Mouse (Mus musculus): ENCODE measurements around the gene Sox5.
A peak's percentile ranks its signal among the peaks of the same experiment; 100 is the strongest.

Sox5 gene

DNA sequence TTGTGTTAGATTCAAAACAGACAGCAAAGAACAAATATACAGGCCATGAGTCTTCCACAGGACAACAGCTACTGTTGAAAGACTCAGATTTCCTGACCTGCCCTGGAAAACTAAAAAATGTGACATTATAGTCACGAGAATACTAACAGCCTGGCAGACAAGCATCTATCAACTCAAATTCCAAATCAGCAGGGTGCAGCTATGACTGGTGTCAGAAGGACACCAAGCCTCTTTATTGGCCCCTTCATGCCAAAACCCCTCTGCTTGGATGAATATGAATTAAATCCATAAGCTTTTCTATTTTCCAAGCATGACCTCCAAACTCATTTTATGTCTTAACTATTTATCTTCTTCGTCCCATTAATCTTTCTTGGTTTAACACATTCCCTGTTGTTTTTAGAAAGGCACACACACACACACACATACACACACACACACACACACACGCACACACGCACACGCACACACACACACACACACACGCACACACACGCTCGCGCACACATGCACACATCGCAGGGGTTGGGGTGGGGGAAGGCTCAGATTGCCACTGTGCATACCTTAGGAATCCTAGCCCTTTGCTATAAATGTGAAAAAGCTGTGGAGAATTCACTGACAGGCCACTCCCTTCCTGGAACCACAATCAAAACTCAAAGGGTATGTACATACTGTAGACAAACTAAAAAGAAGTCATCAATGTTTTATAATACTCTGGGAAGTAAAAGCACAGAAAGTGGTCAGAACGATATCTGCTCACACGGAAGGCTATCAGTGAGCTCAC lies 612.9 kb downstream of the Sox5 start:
- DNase-seq, result no peak

DNA sequence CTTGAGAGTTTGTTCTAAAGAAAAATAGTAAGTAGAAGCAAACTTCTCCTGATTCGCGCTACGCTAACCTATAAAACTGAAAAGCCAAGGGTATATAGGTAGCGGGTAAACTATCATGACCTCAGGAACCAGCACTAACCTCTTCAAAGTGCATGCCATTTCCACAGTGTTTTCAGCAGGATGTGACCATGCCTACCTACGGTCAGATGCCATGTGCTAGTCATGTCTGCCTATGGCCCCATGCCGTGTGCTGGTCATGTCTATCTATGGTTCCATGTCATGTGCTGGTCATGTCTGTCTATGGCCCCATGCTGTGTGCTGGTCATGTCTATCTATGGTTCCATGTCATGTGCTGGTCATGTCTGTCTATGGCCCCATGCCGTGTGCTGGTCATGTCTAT lies 614.7 kb downstream of the Sox5 start:
- DNase-seq, result no peak

DNA sequence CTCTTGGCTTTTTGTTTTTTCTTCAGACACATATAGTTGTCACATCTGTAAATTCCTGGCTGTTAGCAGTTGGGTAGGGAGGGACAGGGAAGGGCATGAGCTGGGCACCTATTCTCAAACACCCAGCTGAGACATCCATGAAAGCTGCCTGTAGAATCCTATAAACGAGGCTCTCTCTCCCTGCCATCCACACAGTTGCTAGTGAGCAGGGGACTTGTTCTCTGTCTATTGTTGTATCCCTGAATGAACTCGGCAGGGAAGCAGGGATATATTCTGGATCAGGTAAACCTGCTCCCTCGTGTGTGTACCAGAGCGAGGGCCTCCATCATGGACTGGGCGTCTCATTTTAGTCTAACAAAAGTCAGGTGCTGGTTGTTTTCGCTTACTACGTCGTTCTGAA lies 615.1 kb downstream of the Sox5 start:
- DNase-seq, result no peak

DNA sequence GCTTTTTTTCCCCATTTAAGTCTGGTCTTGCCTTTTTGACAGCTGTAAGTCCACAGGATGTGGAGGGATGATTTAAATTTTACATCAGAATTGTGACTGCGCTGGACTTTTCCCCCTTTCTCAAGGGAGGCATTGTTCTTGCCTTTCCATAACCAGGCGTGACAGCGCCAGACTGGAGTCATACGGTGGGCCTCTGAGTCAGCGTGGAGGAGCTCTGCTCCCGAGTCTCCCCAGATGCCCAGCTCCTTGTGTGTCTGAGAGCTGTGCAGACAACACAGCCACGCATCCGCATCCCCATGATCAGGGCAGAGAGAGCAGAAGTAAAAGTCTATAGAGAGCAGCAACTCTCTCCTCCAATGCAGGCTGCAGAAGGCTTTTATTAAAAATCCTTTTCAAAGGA lies 615.7 kb downstream of the Sox5 start:
- peak; percentile 19 to 46 for DNase-seq

DNA sequence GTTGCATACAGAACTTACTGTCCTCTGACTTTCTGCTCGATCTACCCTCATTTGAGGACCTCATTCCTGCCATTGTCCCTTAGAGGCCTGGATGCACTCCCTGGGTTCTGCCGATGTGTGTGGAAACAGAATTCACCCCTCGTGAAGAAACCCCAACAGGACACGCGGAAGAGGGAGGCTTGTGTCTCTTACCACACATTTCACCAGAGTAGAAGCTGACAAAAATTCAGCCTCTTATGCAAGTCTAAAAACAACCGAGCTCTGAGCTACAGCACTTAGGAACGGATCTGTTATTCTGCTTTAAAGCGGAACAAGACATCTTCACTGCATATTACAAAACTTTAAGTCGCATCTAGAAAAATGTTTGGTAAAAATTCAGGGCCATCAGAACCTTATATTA lies 618.3 kb downstream of the Sox5 start:
- no peak for DNase-seq

DNA sequence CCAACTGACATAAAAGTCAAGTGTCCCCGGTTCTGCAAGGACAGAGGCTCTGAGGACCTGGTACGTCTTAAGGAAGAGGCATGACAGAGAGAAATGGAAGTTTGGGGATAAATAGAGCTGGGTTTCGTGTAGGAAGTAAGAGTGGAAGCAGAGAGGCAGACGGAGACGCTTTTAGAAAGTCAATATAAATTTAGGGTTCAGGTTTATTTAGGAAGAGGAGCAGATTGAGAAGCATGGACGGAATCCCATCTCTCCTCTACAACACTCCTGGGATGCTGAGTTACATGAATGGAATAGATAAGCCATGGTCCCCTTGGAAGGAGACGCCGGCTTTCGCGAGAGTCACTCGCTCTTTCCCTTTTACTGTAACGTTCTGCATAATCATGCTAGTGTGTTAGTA lies 623.1 kb downstream of the Sox5 start:
- no peak for DNase-seq

DNA sequence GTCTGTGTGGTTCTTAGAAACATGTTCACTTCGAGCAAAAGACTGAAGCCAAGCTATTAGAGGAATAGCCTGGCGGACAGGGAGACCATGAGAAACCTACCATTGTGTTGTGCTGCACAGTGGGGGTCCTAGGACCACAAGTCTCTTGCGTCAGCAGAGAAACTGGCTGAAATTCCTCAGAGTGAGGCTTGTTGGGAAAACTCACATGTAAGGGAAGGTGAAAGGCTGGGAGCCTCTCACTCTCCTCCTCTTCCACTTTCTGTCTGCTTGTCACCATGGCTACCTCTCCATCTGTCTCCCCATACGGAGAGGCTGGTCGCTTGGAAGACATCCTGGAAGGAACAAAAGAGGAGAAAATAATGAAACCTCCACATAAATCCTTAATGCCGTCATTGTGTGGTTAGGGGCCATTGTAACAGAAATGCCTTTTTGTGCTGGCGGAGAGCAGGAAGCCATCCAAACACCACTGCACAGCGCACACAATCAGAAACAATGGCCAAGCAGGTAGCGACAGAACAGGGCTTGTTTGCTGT lies 626.8 kb downstream of the Sox5 start:
- peak; percentile 63 to 64 for DNase-seq

DNA sequence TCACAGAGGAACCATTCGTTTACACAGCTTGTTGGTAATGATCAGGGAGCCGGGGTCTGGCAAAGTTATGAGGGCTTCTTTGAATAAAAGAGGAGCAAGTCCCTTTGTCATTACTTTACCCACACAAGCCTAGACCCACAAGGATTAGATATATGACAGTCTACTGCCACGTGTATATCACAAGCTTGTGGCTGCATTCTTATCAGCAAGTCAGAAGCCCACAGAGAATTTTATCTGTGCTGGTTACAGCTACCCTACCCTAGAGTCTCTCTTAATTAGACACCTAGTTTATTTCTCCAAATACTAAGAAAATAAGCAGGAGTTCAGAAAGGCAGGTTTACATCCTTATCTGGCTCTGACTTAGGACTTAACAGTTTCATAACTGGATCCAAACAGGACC lies 629.8 kb downstream of the Sox5 start:
- no peak for DNase-seq

DNA sequence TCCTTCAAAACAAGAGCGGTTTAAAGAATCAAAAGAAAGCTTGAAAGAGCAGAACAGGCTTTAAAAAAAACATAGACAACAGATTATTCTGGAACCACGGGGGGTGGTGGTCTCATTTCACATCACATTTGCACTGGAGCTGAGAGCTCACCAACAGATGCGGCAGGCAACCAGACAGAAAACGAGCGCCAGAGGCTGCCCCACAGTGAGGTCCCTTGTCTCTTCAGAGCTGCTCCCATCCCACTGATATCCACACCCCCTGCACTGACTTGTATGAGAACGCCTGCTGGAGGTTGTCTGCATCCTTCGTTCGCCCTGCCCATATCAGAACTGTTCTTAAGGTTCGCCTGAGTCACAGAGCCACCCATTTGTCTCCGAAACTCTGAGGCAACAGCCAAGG lies 630.7 kb downstream of the Sox5 start:
- no peak for DNase-seq

DNA sequence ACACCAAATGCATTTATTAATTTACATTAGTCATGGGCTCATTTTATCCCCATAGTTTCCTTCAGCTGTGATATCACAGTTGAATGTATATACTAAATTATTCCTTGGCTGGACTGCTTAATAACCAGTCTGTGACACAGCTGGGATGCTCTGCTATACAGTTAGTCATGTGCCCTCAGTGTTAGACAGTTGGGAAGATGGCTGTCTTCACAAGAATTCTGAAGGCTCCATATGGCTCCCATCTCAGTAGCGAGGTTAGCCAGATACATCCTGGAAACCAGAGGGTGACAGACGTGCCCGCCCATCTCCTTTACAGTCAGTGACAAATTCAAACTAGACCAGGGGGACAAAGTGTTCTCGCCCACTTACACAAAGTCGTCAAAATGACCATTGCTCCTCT lies 644.4 kb downstream of the Sox5 start:
- no peak for DNase-seq

DNA sequence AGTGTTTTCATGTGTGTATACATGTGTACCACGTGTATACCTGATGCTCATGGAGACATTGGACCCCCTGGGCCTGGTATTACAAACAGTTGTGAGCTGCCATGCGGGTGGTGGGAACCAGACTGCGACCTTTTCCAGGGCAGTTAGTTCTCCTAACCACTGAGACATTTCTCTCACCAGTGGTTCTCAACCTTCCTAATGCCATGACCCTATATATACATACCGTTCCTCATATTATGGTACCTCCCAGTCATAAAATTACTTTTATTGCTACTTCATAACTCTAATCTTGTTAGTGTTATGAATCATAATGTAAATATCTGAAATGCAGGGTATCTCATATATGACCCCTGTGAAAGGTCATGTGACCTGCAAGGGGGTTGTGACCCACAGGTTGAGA lies 644.9 kb downstream of the Sox5 start:
- DNase-seq, result no peak

DNA sequence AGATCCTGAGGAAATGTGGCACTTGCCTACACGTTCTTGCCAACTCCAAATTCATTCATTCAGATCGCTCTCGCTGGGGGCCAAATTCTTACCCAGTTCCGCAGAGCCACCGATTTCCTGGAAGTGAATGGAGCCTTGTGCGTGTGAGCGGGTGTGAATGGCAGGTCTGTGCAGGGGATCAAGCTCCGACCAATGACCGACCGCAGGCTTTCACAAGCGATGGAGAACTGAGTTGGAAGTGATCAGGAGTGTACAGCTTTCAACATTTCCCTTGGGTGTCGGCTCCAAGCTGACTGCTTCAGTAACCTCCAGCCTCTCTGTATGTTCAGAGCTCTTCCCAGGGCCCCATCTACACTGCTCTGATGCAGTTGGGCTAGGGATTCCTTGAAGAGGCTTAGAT lies 651.9 kb downstream of the Sox5 start:
- DNase-seq, result no peak

DNA sequence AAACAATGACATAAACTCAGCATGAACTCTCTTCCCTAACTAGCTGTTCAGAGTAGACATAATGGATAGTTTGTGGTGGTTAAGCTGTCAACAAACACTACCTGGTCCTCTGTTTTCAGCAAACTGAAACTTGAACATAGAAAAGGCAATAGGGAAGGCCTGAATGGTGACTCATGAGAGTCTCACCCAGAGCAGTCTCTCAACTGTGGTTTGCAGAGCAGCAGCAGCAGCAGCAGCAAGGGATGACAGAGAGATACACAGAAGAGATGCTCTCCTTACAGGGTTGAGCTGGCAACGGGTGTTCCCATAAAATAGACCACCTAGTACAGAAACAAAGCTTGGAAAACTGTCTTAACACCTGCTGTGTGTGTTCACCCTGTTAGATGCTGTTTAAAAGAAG lies 661.8 kb downstream of the Sox5 start:
- DNase-seq, result no peak

DNA sequence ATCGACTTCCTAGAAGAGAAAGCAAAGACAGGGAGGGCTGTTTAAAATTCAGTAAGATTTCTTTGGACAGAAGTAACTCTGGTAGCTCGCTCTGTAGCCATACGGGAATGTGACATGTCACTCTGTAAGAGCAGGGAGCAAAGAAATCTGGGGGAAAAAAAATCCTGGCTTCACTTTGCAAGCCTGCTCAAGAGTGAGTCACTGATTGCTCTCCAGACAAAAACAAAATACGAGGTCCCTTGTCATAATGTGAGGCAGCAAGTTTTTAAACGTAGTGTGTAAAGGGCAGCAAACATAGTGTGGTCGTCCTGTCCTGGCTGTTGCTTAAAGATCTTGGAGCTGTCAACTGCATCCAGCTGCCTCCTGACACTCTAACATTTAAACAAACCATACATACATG lies 665.1 kb downstream of the Sox5 start:
- no peak for DNase-seq

DNA sequence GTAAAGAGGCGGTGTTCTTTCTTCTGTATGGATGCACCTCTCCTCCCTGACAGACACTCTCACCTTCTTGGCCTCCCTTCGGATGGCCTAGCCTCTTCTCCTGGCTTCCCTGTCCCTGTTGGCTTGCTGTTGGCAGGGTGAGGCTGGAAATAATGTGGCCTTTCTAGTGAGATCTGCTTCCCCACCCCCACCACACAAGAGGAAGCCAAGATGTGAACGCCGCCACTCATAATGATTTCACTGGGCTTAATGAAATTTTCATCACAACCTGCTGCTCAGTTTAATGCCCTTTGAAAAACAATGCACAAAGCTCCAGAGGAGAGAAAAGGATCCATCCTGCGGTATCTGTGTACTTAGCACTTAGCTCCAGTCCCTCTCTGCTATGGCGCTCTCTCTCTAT lies 670.2 kb downstream of the Sox5 start:
- peak in 1 of 2 experiments; percentile 13 for DNase-seq

DNA sequence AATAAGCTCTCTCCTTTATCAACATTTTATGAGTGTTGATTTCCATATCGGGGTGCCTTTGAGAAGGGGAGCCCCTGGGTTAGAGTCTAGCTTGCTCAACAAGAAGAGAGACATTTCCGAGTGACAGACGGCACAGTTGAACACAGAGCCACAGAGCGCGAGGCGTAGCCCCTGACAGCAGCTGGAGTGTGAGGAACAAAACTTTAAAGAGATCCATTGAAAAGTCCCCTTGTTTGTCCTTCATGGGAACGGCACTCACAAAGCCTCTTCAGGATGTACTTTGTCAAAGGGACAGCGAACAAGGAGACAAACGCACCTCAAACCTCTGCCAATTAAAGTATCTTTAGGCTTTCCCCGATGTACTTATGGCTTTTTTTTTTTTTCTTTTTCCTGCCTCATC lies 674.9 kb downstream of the Sox5 start:
- DNase-seq, result no peak

DNA sequence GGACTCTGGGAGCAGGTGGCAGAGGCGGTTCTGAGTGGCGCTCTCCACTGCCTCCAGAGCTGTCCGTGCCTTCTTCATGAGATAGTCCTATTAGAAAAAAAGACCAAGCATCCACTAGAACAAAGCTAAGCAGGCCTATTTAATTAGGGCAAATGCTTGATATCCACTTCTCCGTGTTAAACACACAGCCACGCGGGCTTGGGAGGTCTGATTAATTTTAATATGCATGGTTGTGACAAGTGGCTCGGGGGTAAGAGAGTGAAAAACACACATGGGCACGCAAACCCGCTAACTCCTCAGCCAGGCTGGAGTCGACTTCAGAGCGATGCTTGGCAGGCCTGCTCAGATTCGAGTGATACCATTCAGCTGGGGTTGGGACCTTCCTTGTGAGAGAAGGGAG lies 676.1 kb downstream of the Sox5 start:
- DNase-seq, result no peak

DNA sequence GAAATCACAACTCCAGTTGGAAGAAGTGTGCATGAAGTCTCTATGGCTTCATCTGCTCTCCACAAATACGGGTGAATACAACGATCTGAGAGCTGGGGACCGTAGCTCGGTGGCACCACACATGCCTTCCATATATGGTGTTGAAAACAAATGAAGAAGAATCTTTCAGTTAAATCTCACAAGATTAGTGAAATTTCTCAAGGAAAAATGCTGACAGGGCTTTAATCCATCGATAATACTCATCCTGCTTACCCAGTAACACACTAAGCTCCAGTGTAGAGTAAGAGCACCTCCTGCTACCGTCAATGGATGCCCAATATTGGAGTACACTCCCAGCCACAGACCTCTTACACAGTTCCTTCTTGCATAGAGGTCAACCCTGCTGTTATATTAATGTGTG lies 678.2 kb downstream of the Sox5 start:
- no peak for DNase-seq

DNA sequence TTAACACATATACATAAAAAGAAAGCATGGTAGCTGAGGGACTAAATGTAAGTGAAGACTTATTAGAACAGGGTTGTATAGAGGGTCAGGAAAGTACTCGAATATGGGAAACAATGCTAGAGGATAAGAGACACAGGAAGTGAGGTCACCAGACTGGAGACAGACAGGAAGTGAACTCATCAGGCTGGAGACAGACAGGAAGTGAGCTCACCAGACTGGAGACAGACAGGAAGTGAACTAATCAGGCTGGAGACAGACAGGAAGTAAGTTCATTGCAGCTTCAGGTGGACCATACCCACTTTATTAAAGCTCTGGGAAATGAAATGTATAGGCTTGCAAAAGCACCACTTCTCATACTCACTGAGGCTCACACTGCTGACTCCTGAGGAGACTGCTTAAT lies 680.9 kb downstream of the Sox5 start:
- no peak for DNase-seq

DNA sequence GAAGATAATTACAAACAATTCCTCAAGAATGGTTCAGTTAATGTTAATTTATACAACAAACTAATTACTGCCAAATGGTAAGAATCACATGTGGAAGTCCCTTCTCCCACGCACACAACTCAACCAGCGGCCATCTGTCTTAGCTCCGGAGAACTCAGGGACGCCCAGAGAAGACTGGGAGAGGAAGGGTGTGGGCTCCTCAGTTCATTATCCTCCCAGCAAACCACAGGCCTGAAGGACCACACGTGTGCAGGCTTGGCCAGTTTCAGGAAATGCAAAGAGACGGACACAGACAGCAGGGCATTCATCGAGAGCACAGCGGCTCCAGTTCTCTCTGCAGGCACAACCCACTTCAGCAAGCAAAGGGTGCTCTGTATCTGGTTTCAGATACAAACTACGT lies 683.7 kb downstream of the Sox5 start:
- peak; percentile 19 to 23 for DNase-seq

DNA sequence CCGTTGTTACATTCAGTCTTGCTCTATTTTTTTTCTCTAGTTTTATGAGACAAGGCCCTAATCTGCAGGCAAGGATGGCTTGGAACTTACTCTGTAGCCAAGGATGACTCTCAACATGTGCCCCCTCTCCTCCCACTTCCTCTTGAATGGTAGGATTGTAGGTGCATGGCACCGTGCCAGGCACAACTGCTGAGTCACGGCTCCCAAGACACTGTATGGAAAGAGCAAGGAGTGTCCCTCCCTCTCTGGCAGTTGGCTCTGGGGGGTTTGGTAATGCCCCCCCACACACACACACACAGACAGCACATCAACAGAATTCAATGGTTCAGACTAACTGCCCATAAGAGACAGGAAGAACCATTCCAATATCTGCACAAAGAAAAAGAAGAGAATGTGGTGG lies 693.5 kb downstream of the Sox5 start:
- no peak for DNase-seq

DNA sequence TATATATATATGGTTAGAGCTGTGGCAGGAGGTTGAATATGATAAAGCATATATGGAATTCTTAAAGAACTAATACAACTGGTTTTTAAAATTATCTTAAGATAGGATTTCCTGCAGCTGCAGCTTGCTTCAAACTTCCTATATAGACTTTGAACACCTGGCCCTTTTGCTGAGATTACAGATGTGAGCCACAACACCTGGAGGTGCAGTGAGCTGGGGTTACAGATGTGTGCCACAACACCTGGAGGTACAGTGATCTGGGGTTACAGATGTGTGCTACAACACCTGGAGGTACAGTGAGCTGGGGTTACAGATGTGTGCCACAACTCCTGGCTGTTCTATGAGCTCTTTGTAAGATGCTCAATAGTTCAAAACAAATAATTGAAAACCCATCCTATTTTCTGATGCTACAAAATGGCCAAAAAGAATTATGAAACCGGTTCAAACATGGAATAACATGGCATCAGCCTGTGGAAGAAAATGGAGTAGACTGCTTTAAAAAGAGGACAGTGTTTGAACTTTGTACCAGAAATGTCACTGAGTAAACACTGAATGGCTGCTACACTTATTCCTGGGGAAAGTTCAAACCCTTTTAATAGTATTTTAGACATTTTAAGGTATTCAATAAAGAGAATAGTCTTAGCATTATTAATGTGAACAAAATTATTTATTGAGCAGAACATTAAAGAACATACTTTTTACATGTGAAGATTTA lies 695.5 kb downstream of the Sox5 start:
- DNase-seq, result no peak

DNA sequence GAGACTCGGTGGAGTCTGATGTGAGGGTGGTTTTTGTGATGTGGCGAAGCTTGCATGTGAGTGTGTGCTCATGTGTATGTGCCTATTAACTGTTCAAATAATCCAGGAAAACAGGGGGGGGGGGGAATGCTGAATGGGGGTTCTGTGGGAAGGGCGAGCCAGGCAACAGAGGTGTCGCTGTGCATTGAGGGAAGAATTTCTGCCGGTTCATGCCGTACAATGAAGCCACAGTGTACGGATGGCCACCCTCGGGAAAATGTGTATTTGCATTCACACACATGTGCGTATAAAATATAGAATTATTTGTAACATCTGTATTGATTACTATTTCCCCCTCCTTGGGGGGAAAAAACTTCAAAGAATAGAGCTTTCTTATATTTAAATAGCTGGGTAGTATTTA lies 699.5 kb downstream of the Sox5 start:
- DNase-seq, result no peak

DNA sequence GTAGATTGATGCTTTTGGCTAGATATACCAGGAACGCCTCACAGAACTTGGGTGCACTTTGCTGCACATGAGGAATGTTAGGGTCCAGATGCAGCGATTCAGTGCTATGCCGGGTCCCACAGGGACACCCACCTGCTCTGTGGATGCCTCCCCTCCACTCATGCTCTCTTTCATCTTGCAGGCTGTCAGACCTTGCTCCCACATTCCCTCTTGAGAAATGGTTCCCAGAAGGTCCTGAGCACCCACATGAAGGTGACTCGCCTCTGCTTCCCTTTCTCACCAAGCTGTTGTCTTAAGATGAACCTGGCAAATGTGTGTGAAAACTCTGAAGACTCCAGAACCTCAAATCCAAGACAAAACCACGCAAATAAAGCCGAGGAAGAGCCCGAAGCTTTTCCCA lies 704.0 kb downstream of the Sox5 start:
- DNase-seq, result no peak

DNA sequence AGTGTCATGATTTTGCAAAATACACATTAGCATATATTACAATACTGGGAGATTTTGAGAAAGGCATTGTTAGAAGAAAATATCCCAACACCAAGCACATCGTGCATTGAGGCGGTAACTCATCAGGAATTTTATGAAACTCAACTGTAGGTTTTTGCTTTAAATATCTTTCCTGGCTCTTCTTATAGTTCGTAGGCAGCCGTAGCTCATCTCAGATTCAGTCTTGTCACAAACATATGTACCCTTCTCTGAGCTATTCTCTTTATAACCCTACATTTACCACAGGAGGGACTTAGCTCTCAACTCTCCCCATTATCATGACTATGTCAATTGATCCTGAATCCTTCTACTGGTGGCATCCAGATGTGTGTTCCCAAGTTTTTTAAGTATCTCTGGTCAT lies 705.4 kb downstream of the Sox5 start:
- DNase-seq, result no peak

Data from cerebellum, postnatal 25 days (tissue).